Mouse (Mus musculus) spleen, adult 2 months (tissue): ENCODE results near the gene Kdm7a. TPM values are rescaled to one million over a fixed set of nuclear protein-coding genes. Genes with fewer than 3 reads are reported as not detected.

Experiments
- DNase-seq, 2 experiments: peaks; one replicate each; pipeline versions ENCODE4 v3.0.0 to v3.0.0-alpha.2; 2012 to 2021; ENCODE audit warnings: low spot score in 2 of 2, low read depth in 1 of 2
- H3K27ac ChIP-seq: fragments of 200-500 bp; 2 replicates; pipeline ENCODE4 v1.5.1; 2012; ENCODE audit warnings: low read length, inconsistent platforms; ENCODE audit not compliant: insufficient read depth
- H3K27me3 ChIP-seq: fragments of 200-500 bp; 2 replicates; pipeline ENCODE4 v1.6.1; 2012; ENCODE audit warnings: mild to moderate bottlenecking, moderate library complexity, low read length, inconsistent platforms; ENCODE audit not compliant: control insufficient read depth, insufficient read depth
- H3K36me3 ChIP-seq: fragments of 200-500 bp; 2 replicates; pipeline ENCODE4 v1.6.1; 2012; ENCODE audit warnings: mild to moderate bottlenecking, low read length, inconsistent platforms; ENCODE audit not compliant: control insufficient read depth, insufficient read depth
- H3K4me1 ChIP-seq: fragments of 200-500 bp; 2 replicates; pipeline ENCODE4 v1.6.1; 2011; ENCODE audit warnings: inconsistent platforms; ENCODE audit not compliant: control insufficient read depth, insufficient read depth, insufficient read length
- H3K4me3 ChIP-seq: fragments of 200-500 bp; 2 replicates; pipeline ENCODE4 v1.5.1; 2011; ENCODE audit warnings: mild to moderate bottlenecking, inconsistent platforms; ENCODE audit not compliant: insufficient read depth, insufficient read length; ENCODE audit errors: extremely low read depth
- CTCF ChIP-seq: fragments of 200-500 bp; IDR thresholded peaks from 2 replicates; pipeline ENCODE4 v1.5.1; 2011; ENCODE audit warnings: mild to moderate bottlenecking, inconsistent platforms; ENCODE audit not compliant: insufficient read depth, insufficient read length, insufficient replicate concordance; ENCODE audit errors: extremely low read depth
- POLR2A ChIP-seq: fragments of 200-500 bp; IDR thresholded peaks from 2 replicates; pipeline ENCODE4 v1.6.1; 2011; ENCODE audit warnings: low read depth, low read length, inconsistent platforms
- WGBS: fragments of 180-500 bp; shearing (Covaris S2); methylation state at CpG from one replicate; pipeline ENCODE4 v1.1.7; 2018; 5-methylcytosine and 5-hydroxymethylcytosine counted together
- polyA plus RNA-seq: library from polyadenylated mRNA; depleted of rRNA; stranded (reverse); fragments of >200 nt; gene quantifications from 2 replicates; pipeline ENCODE4 v1.2.3, GENCODE M21; 2012; rRNA removed

Gene Kdm7a
- 4.5 TPM in 2 replicates for polyA plus RNA-seq

- 6% methylated on average over 101 of the region's 124 CpGs for WGBS
- H3K4me1 ChIP-seq: peaks cover 6% of the 10 kb centered on the region
- no peaks in the 10 kb centered on the region for H3K27me3 ChIP-seq
- peak within 1 kb of the TSS; percentile 99 for H3K27ac ChIP-seq
- TF ChIP-seq POLR2A (peak; percentile 63), CTCF (no peak)
- peak within 1 kb of the TSS; percentile 99 for H3K4me3 ChIP-seq
- DNase-seq: peak; percentile 78 to 86
- no peaks in the 10 kb centered on the region for H3K36me3 ChIP-seq
These were observed at the start of gene Kdm7a for GRCm38 (mm10) chr6:39206581-39207461. Kdm7a (minus strand) TSS chr6:39206789.

GRCm38 (mm10) chr6:39255271-39255670 is 48.7 kb upstream of the Kdm7a start:
- Histone ChIP-seq H3K27me3 (no peaks in the 10 kb centered on the region), H3K27ac (no peak overlapping the region), H3K4me1 (peaks cover 28% of the 10 kb centered on the region), H3K4me3 (no peak overlapping the region), H3K36me3 (no peaks in the 10 kb centered on the region)
- 91% methylated on average over 8 of the region's 8 CpGs for WGBS
- no peak for TF ChIP-seq POLR2A
- TF ChIP-seq CTCF: no peak
- DNase-seq: no peak

DNA sequence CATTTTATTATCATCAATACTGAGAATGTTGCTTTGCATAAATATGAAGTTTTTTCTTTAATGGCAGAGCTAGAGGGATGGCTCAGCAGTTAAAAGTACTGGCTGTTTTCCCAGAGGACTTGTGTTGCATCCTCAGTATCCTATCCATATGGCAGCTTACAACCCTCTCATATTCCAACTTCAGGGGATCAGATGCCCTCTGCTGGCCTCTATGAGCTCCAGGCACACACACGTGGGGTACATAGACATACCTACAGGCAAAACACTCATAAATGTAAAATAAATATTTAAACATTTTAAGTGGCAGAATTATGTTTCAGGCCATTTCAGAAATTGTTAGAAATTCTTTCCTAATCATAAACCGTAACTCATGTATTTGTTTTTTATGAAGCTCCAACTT is 43.5 kb upstream of the Kdm7a start:
- no peak for TF ChIP-seq CTCF
- TF ChIP-seq POLR2A: no peak
- Histone ChIP-seq H3K27ac (no peak overlapping the region), H3K36me3 (no peaks in the 10 kb centered on the region), H3K4me1 (peaks cover 9% of the 10 kb centered on the region), H3K4me3 (no peak overlapping the region), H3K27me3 (no peaks in the 10 kb centered on the region)
- DNase-seq: no peak
- WGBS: 91% methylated on average over 2 of the region's 2 CpGs

GRCm38 (mm10) chr6:39249176-39249770 is 42.7 kb upstream of the Kdm7a start:
- no peak for DNase-seq
- no peak overlapping the region for H3K4me3 ChIP-seq
- H3K4me1 ChIP-seq: peaks cover 9% of the 10 kb centered on the region

DNA sequence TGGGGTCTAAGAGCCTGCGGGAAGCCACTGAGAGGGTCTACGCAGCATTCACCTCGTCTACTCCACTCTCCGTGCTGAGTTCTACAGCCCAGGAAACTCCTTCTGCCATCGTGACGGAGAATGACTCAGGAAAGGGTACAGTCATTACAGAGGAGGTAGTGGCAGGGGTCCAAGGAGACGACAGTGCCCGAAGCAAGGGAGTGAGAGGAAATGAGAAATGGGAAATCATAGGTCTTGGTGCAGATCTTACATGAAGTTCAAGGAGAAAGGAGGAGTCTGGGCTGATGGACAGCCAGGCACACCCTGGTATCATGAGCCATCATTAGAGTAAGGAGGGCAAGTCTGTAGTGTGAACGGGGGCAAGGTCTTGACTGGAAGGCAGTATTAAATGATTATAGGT is 37.5 kb upstream of the Kdm7a start:
- no peaks in the 10 kb centered on the region for H3K27me3 ChIP-seq
- no peak for DNase-seq
- no peak overlapping the region for H3K27ac ChIP-seq
- H3K4me1 ChIP-seq: peaks cover 14% of the 10 kb centered on the region
- H3K36me3 ChIP-seq: no peaks in the 10 kb centered on the region
- TF ChIP-seq POLR2A (no peak), CTCF (no peak)
- WGBS: 69% methylated on average over 9 of the region's 9 CpGs
- no peak overlapping the region for H3K4me3 ChIP-seq

More at GRCm38 (mm10) chr6:39249176-39249770, 42.7 kb upstream of the Kdm7a start:
- WGBS: 84% methylated on average over 16 of the region's 16 CpGs
- Histone ChIP-seq H3K36me3 (no peaks in the 10 kb centered on the region), H3K27me3 (no peaks in the 10 kb centered on the region), H3K27ac (no peak overlapping the region)
- TF ChIP-seq POLR2A (no peak), CTCF (no peak)

DNA sequence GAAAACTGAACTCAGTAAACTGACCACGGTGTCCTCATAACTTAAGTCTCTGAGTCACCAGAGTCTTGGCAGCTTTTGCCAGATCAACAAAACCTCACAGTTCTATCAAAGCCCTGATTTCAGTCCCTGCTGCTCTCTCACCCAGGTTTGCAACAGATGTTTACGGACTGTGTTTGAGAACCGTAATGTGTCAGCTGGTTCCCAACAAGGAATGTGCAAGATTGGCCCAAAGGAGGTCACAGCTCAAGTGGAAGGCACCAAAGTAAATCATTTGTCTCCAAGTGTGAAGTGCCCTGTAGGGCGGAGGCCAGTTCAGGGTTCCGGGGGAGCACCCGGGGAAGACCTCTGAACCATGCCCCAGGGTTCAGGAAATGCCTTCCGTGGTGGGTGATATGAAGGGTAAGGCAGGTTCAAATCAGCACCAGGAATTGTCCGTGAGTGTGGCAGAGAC is 36.9 kb upstream of the Kdm7a start:
- Histone ChIP-seq H3K27ac (no peak overlapping the region), H3K27me3 (no peaks in the 10 kb centered on the region), H3K4me1 (peaks cover 14% of the 10 kb centered on the region), H3K4me3 (no peak overlapping the region), H3K36me3 (no peaks in the 10 kb centered on the region)
- WGBS: 82% methylated on average over 8 of the region's 8 CpGs
- TF ChIP-seq POLR2A (no peak), CTCF (no peak)
- DNase-seq: no peak

- 83% methylated on average over 8 of the region's 8 CpGs for WGBS
- Histone ChIP-seq H3K4me3 (no peak overlapping the region), H3K27me3 (no peaks in the 10 kb centered on the region), H3K36me3 (no peaks in the 10 kb centered on the region), H3K27ac (peak overlapping the region; percentile 19), H3K4me1 (peaks cover 14% of the 10 kb centered on the region)
- no peak for TF ChIP-seq CTCF
- TF ChIP-seq POLR2A: no peak
- no peak for DNase-seq
These were observed 36.3 kb upstream of the Kdm7a start for GRCm38 (mm10) chr6:39242718-39243471.
